Mouse (Mus musculus): ENCODE data around the gene Per2.
A peak's percentile ranks its signal among the peaks of the same experiment; 100 is the strongest.

Gene Per2

DNA sequence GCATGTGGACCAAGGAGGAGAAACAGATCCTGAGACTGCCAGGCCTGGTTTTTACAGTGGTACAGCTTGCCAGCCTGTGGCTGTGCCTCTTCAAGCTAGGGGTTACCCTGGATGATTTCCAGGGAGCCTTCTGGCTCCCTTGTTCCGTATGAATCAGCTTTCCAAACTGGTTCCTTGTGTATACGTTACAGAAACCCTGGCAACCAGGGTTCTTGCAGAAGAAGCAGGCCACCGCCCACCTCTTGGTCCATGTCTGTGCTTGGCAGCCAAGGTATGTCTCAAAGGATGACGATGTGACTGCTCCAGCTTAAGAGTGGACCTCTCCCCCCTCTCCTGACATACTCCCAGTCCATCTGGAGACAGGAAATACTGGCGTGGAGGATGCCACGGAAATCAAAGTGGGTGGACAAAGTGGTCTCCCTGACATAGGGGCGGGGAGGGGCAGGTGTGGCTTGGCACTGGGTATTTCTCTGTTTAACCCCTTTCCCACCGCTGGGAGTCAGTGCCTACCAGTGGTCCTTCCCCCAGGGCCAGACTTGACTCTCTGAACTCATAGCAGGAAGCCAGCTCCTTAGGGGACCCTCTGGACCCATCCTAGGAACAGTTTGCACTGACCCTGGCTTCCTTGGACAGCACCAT lies 782 bp downstream of the Per2 start:
- DNase-seq, result peak; percentile 80

DNA sequence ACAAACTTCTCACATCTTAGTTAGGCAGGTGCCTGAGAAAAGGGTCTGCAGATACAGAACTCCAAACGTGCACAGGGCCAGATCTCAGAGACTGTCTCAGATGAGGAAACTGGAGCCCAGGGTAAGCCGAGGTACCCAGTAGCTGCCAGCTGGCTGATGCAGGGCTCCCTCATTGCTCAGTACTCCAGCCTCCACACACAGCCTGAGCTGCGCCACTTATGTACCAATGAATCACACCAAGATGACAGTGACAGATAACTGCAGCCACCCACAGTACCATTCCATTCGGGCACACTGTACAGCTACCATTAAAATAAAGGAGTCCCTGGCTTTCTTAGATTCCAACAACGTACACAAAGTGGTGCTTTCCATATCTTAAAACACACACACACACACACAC lies 1.4 kb downstream of the Per2 start:
- DNase-seq, result peak; percentile 33

DNA sequence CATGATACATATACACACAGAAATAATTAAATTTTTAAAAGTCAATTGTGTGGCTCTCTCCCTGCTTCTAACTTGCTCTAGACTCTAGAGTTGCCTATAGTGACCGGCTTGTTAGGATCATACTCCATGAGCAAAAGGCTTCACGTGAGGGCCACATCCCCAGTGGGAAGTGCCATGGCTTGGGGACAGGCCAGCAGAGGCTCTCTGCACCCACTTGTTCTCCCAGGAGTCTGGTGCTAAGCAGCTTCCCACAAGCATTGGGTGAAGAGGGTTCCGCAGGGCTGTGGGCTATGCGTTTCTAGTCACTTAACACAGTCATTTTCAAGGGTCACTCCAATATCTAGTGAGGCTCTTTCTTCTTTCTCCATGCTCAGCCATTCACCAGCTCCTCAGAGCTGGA lies 2.0 kb downstream of the Per2 start:
- DNase-seq, result no peak

DNA sequence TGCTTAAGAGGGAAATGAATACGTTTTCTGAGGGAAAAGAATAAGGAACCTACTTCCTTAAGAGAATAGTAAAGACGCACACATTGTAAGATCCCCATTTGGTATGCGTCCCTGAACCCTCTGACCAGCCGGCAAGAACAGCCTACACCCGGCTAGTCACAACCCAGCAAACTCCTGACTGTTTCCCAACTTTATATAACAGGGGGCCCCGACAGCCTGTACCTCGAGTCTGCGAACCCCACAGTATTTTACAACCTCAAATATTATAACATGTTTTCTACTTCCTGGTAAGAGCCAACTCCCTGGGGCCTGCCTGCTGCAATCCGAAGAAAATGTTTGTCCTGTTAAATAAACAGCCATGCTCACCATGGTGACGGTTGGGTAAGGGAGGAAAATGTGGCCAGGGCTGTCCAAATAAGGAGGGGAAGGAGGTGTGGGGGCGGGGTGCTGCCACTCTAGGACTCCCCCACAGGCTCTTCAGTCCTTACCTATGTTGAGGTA lies 2.8 kb downstream of the Per2 start:
- peak; percentile 44 for DNase-seq

DNA sequence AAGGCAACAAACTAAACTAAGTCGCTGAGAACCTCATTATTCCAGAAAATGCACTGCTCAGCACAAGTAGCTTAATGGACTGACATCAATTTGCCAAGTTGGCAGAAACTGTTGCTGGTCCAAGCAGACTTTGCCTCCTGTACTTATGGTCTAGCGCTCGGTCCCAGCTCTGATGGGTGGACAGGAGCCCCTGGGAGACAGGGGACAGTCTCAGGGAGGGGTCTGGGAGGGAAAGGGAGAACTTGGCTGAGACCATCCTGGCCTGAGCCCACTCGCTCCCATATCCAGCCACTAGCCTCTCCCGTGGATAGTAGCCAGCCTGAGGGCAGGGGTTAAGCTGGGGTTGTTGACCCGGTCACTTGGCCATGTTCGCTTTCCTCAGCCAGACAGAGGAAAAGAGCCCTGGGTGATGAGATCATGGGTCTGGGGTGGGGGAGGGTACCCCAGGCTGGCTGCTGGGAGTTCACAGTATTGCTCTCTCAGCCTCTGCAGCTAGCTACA lies 3.4 kb downstream of the Per2 start:
- DNase-seq, result peak; percentile 41

DNA sequence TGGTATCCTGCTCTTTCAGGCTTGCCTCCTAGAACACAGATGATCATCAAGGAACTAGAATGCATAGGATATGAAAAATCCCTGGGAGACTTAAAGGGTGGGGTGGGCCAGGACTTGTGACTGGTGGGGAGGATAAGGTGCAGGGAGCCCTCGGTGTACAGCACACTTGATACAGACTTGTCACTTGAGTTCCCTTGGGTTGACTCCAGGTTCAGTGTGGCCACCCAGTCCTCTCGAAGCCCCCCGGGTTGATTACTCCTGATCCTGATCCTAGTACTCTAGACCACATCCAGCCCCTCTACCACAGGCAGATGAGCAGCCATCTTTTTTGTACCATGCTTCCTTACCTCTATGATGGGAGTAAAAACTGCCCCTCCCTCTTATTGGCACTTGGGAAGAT lies 4.2 kb downstream of the Per2 start:
- DNase-seq, result peak; percentile 23

DNA sequence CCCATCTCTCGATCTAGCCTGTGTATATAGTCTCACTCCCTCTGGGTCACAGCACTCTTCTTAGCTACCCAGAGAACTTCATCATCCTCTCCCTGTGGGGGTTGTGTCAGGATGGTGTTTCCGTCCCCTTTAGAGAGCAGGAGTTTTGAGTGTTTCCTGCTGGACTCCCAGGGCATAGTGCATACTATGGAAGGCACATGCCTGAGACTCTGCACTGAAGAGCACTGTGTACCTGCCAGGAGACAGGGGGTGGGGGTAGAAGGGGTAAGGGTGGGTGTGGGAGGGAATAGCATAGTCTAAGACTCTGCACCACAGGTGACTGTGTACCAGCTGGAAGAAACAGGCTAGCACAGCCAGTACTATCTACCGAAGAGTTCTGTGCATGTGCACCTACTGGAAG lies 4.8 kb downstream of the Per2 start:
- peak; percentile 1 for DNase-seq

DNA sequence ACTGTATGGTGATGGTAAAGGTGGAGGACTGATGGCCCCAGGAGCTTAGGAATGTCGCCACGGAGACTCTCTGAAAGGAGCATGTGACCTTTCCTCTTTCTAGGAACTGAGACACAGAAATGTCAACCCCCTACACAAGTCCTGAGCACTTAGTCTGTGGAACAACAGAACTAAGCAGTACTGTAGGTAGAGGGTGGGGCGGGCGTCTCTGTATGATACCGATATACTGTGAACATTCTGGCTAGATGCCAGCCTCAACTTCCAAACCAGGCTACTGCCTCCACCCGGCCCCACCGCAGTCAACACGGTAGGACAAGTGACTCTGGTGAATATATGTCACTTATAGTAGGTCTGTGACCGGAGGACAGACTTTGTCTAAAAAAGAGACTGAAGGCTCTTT lies 5.2 kb downstream of the Per2 start:
- DNase-seq, result peak; percentile 10

DNA sequence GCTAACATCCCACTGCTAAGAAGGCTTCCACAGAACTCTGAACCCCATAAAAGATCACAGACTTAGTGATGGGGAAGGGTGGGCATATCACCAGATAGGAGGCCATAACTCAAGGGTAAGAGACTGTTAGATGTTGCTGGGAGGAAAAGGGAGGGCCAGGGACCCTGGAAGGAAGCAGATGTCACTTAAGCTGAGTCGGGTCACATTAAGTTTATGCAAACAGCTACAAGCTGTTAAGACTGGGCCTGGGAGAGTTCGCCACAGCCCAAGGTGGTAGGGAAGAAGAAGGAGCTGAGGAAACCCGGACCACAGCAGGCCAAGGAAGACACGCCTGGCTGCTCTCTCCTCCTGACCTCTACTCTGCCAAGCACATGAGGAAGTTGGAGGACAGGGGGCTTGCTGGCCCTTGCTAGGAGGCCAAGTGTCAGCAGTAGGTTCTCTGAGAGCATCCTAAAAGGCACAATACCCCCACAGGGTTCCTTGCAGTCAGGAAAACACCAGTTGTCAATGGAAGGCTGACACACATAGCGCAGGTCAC lies 7.5 kb downstream of the Per2 start:
- no peak for DNase-seq

DNA sequence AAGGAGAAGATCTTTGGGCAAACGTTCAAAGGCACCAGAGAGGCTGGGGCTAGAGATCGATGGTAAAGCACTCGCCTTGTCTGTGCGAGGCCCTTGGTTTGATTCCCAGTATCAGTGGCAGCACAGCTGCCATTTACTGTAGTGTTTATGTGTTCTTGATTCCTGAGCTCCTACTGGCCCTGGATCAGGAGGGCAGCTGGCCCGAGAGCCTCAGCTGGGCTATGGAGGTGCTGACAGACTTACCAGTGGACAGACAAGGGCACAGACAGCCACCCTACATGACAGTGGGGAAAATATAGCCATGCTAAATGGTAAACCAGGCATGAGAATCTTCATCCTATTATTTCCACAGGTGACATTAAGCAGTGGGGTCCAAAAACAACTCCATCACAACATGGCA lies 8.3 kb downstream of the Per2 start:
- no peak for DNase-seq

DNA sequence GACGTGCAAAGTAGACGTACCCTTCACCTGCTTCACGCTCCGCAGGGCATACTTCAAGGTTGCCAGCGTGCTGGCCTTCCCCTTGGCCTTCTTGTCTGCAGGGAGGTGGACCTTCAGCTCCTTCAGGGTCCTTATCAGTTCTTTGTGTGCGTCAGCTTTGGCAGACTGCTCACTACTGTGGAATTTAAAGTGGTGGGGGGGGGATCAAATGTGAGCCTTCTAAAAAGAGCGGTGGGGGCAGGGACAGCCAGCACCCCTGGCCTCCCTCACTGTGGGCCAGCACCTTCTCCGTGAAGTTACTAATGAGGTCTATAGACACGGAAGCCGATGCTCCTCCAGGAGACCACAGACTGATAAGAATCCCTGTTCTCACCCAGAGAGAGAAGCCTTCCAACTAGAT lies 10.4 kb downstream of the Per2 start:
- DNase-seq, result no peak

DNA sequence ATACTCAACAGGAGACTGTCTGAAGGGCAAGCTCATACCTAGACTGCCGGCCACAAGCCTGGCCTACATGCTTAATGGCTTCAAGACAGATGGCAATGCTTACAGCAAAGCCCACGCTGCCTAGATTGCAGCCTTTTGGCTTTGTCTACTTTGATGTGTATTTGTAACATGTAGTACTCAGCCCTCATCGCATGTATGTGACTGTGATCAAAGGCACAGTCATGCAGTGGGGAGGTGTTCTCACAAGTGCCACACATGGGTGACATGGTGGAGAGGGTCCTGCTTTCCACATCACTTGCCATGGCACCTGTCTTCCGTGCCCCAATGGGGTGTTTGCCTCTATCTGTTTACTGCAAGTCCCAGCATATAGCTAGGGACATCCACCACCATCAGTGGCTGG lies 12.6 kb downstream of the Per2 start:
- DNase-seq, result no peak

DNA sequence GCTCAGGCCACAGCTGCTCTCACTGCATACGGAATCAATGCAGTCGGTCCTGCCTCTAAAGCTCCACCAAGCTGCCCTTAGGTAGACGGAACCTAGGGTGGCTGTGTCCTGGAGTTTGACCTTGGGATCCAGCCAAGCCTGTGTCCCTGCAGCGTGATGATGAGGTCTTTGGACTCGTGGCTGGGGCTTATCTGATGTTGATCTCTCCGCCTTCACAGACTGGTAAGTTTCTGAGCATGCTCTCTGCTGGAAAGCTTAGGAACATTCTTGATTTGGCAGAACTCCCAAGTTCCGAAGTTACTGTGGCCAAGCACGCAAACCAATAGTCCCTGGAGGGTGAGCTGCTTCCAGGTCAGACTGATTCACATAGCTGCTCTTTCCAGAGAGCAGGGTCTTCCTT lies 13.1 kb downstream of the Per2 start:
- DNase-seq, result no peak

DNA sequence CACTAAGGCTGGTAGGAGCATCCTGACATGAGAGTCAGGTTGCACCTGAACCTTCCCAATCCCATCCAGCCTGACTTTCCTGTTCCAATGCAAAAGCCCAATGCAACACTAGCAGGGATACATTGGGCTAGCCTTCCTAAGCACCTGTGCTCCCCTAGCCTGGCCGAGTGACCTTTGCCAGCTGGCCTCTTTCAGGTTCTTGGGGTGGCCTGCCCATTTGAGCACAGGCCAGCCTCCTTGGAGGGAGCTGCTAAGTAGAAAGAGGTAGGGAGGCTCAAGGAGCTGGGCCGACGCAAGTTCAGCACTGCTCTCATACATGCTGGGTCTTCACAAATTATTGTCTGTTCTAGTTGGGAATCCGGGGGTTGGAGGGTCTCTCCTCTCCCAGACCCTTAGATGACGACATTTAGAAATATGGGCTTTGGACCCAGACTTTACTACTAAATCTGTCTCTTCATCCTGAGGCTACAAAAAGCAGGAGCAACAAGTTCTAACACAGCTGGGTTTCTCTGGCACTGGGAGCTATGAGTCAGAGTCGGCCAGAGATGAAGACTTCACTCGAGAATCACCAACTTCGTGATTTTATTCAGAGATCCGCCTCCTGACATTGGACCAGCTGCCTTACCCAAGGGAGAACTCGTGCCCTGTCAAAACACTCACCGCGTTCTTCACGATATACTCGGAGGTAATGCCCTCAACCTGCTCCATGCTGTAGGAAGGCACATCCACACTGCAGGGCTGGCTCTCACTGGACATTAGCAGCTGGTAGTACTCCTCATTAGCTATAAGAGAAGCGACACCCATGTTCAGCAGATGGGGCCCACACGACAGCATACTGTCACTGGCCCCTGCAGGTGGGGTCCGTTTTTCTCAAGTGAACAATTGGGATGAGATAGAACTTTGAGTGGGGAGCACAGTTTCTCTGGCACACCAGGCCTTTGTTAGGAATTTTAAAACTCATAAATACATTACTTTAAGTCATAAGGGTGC lies 14.0 kb downstream of the Per2 start:
- no peak for DNase-seq

DNA sequence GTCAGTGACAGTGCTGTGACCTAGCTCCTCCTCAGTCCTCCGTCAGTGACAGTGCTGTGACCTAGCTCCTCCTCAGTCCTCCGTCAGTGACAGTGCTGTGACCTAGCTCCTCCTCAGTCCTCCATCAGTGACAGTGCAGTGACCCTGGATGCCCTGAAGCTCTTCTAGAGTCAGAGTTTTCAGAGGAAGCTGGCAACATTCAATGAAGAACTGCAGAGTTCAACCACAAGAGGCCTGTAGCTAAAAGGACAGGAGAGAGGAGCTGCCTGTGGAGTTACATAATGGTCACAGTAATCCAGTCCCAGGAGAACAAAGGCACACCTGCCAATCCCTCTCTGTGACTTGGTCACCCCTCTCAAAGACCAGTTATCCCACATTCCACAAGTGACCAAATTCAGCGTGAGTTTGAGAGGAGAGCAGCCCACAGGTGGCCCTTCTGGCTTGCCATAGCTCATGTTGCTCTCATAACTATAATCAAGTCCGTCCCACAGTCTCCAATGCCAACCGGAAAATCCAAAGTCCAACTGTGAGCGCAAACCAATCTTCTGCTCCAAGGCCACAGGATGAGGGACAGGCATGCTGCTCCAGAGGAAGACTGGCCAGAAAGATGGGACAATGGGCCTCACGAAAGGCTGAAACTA lies 16.7 kb downstream of the Per2 start:
- DNase-seq, result no peak

DNA sequence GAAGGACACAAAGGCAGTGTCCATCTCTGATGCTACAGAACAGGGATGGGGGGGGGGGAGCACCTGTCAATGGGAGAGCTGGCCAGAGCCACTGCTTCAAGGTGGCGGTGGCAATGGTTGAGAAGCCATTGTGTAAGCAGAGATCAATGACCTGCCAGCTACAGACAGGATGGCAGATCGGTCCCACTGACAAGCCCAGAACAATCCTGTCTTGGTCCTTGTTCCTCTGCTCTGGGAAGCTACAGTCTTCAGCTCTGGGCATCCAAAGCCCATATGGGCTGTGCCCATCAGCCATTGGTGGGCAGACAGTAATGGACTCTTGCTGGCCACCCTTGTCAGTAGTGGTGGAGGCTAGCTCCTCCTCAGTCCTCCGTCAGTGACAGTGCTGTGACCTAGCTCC lies 17.3 kb downstream of the Per2 start:
- no peak for DNase-seq

DNA sequence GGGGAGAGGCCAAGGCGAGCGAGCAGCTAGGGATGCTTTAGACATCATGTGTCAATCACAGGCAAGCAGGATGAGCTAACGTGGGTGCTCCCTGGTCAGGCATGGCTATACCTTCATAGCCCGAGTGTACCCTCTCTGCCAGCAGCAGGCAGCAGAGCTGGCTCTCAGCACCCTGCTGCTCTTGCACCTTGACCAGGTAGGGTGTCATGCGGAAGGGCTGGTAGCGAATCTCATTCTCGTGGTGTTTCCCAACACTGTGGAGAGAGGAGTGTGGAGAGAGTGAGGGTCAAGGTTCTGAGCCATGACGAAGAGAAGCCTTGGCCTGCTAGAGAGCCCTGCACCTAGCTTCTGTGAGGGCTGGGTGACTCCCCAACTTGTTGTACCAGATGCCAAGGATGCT lies 19.3 kb downstream of the Per2 start:
- no peak for DNase-seq

DNA sequence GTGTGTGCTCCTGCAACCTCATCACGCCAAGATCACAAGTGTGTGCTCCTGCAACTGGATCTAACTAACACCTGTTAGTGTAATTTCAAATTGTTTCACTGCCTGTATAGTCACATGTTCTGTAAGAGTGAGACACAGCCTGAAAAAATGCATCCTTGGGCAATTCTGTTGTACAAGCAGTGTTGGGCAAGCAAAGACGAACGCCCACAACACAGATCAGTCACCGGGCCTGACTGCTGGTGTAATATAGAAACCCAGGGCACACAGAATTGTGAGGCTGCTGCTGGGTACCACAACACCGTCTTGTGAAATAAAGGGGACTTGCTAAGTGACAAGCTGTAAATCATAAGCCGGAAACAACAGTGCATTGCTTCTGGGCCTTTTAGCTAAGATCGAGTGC lies 21.6 kb downstream of the Per2 start:
- no peak for DNase-seq

DNA sequence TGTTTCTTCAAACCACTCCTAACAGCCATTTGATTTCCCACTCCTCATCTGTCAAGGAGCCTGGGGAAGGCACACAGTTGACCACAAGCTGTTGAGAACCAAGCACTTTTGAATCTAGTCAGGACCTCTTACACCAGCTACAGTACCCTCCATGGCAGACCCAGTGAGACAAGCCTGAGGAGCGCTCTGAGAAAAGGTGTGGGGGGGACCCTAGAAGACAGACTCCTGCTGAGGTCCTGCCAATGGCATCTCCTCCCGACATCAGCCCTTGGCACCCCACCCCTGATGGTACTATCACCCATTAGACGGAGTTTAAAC lies 22.1 kb downstream of the Per2 start:
- DNase-seq, result no peak

DNA sequence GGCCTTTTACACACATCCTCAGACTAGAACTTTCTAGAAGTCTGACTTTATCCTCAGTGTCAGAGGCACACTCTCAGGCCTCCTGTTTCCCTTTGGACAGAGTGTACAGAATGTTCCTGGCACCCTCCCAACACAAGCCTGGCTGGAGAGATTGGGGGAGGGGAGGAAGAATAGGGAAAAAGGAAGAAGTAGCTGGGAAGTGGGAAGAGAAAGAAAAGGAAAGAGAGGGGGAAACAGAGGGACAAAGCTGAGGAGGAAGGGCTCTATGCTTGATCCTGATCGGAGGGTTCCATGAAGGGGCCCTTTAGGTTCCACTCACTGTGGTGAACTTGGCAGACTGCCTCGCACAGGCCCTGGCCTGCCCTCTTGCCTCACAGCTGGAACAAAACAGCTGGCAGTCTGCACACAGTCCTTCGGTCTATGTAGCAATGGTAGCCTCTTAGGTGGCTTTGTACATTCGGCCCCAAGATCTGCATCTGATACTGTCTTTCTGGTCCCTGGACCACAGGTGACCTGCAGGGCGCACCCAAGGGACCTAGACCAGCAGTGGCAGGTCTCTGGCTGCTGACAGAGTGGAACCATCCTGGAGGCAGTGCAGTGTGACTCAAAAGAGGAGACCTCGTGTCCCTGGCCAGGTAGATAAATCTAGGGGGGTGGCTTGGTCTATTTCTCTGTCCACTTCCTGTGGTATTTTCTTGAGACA lies 22.6 kb downstream of the Per2 start:
- DNase-seq, result no peak

DNA sequence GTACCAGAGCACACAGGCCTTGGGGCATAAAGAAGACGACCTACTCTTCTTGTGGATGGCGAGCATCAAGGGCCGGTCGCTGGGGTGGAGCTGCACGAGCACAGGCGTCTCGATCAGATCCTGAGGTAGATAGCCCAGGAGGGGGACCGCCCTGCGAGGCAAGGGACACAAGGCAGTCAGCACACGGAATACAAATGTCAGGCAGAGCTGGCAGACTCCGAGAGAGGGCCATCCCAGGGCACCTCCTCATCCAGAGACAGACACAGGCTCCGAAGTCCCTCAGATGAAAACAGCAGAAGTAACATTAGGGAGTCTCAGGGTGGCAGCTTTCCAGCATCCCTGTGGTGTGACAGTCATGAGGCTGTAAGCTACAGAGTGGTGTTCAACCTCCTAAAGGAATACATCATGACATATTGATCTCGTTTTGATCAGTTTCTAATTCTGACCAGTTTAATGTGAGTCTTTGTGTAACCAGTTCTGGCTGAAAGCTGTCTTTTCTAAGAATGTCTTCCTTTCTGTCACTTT lies 23.5 kb downstream of the Per2 start:
- no peak for DNase-seq

DNA sequence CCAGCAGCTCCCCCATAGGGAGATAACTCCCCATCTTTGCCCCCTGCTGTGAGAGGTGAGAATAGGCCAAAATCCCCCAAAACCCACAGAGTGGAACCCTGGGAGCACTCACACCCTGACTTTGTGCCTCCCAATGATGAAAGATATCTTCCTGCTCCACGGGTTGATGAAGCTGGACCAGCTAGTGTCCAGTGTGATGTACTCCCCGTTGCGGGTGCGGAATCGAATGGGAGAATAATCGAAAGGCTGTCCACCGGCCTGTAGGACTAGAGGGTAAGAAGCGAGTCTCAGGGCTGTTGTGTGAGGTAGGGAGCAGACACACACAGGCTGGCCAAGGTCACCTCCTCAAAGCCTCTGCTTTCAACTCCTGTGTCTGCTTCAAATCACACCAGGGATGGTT lies 24.2 kb downstream of the Per2 start:
- DNase-seq, result no peak

DNA sequence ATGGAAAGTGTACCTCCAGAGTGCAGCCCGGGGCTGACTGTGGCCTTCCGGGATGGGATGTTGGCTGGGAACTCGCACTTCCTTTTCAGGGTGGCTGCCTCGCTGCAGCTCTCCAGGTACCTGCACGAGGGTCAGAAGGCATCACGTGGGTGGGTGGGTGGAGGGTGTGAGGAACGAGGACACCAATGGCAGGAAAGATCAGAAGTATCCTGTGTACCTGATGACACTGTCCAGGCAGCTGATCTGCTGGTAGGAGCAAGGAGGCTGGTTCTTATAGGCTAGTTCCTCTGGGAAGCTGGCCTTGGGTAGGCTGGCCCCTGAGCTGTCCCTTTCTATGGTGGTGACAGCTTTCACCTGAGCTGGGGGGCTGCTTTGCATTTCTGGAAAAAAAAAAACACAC lies 28.4 kb downstream of the Per2 start:
- DNase-seq, result no peak

Data from cerebellum, adult 9-11 months (tissue).